Mouse (Mus musculus): ENCODE measurements around the gene Slc17a7.
"Not testable (repeated sequence)": the region's sequence is repeated elsewhere in the genome, so short reads cannot be mapped to it uniquely, and the experiment has no call there.

Gene Slc17a7

DNA sequence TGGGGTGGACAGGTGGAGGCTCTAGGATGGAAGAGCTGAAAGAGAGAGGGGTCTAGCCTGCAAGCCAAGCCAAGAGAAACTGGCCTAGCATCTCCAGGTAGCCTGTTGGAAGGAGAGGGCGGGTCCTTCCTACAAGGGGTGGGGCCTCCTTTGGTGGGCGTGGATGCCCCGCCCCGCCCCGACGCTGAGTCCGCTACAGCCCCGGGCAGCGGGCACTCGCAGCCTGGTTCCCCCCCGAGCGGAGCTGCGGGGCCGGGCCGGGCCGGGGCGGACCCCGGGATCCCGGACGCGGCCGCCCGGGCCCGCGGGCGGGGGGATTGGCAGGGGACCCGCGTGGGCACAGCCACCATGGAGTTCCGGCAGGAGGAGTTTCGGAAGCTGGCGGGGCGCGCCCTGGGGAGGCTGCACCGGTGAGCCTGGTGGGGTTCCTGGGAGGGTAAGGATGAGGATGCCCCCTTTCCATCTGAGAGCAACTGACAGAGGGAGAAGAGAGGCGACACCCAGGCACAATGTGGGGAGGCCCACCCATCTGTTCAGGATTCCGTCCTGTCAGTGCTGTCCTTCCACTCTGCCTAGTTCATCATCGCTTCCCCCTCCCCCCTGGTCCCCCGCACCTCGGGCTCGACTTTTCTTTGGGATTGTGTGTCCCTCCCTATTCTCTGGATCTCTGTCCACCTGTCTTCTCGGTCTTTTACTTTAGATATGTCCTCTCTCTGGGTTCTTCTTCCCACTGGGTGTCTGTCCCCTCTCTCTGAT, at the start of gene Slc17a7:
Gene Slc17a7, plus strand, starts transcription at position 215 of the 756 bp plus-strand sequence.
- DNase-seq (ENCODE audit: low spot score in 2 of 2): peak in 1 of 2 experiments; percentile 60

DNA sequence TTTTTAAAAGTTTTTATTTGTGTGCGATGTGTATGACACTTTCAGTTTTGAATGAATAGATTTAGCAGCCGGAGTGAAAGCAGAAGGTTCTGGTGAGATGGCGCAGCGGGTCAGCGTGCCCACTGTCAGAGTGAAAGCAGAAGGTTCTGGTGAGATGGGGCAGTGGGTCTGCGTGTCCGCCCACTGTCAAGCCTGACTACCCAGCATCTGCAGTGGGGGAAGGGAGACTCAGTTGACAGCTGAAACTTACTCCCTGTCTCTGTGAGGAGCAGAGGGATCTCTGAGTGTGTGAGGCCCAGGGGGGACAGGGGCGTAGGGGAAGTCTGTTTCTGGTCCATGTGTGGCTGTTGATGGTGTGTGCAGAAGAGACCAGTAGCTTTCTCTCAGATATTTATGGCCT, 46.2 kb upstream of the Slc17a7 start:
- DNase-seq (ENCODE audit: low spot score in 2 of 2): no peak

DNA sequence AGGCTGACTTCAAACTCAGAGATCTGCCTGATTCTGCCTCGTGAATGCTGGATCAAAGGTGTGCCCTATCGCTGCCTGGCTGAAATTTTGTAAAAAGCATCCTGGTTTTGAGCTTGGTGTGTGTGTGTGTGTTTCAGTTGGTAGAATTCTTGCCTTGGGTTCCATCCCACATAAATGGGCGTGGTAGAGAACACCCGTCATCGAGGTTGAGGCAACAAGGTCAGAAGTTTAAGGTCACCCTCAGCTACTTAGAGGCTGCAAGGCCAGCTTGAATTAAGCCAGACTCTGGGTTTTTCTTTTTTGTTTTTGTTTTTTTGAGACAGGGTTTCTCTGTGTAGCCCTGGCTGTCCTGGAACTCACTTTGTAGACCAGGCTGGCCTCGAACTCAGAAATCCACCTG, 45.4 kb upstream of the Slc17a7 start:
- DNase-seq (ENCODE audit: low spot score in 2 of 2): no peak

DNA sequence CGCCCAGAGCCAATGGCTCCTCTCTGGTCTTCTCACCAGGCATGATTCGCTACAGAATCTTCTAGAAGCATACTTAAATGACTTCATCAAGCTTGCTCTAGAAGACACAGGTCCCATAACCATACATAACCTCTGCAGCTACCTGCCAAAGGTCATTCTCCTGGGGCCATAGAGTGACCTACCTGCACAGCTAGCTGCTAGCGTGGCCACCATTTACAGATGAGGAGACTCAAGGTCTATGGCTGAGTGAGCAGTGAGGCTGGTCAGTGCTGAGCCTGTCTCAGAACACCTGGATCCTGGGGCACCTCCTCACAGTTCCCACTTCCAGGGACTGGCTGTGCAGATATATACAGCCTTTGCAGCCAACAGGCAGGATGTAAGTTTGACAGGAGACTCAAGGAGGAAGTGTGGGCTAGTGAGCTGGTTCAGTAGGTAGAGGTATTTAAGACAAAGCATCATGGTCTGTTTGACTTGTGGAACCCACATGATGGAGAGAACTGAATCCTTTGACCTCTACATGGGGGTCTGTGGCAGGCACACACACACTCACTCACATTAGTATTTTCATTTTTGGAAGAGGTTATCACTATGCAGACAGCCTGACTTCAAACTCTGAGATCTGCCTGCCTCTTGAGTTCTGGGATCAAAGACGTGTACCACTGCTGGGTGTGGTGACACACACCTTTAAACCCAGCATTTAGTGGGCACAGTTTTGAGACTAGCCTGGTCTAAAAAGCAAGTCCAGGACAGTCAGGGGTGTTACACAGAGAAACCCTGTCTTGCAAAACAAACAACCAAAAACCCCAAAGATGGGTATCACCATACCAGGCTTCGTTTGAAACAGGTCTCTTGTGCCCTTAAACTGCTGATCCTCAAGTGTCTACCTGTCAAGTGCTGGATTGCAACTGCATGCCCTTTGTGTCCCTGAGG, 43.7 kb upstream of the Slc17a7 start:
- DNase-seq (ENCODE audit: low spot score in 2 of 2): no peak

DNA sequence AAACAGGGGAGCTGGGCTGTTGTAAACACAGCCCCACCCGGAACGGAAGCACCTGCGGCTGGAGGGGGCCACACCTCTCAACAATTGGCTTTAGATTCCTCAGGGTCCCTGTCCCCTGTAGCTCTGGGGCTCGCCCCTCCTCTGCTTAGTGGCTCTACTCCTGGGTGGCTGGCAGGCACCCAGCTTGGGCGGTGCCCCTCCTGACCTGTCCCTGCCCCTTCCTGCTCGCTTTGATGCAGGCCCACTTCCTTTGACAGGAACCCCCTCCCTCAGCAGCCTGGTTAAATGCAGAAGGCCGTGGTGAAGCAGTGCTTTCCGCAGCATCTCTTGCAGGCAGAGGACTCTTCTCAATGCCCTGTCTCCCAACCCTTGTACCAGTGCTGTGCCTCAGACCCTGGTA, 42.3 kb upstream of the Slc17a7 start:
- no peak for DNase-seq (ENCODE audit: low spot score in 2 of 2)

DNA sequence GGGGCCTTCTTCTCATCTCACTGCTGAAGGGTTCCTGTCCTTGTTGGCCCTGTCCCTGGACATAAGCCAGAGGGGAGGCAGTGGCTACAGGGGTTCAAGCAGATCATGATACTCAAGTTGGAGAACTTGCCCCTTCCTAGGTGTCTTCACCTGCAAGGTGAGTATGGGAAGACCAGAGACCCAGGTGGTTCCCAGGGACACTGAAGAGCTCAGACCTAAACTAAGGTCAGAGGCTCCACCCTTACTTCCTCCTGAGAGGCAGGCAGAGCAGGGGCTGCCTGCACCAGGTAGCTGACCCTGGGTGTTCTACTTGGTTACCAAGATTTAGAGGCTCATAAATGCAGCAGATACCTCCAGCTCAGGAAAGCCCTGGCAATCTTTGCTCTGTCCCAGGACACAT, 41.8 kb upstream of the Slc17a7 start:
- no peak for DNase-seq (ENCODE audit: low spot score in 2 of 2)

DNA sequence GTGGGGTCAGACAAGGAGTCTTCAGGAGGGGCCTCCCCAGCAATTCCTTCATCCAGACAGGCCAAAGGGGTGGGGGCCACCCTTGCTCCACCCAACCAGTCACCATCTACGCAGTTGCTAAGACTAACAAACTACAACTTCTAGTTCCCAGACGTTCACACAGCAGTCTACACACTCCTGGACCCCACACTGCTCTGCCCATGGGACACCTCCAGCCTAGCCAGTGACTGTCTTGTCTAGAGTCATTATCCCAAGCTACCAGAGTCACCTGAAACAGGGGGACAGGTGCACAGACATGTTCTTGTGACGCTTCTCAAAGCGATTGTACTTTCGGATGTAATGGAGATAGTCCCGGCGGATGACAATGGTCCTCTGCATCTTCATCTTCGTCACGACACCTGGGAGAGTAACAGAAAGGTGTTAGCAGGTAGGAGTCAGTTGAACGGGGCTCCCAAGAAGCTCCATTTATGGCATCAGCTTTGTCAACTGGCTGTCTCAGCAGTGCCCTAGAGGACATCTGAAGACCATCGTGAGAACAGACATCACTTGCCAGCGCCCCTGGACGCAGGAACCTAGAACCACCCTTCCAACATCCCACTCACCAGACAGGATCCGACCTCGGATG, 41.1 kb upstream of the Slc17a7 start:
- no peak for DNase-seq (ENCODE audit: low spot score in 2 of 2)

DNA sequence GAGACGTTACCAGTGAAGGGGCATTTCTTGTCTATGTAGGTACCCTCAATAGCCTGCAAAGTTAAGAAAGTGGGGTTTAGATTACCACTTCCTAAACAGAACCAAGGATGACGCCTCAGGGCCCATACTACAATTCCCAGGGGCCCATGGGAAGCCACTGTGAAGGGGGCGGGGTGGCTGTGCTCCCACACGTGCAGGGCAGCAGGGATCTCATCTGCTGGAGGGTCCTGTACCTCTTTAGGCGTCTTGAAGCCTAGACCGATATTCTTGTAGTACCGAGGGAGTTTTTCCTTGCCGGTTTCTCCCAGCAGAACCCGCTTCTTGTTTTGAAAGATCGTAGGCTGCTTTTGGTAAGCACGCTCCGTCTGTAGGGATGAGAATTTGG, 40.6 kb upstream of the Slc17a7 start:
- no peak for DNase-seq (ENCODE audit: low spot score in 2 of 2)

DNA sequence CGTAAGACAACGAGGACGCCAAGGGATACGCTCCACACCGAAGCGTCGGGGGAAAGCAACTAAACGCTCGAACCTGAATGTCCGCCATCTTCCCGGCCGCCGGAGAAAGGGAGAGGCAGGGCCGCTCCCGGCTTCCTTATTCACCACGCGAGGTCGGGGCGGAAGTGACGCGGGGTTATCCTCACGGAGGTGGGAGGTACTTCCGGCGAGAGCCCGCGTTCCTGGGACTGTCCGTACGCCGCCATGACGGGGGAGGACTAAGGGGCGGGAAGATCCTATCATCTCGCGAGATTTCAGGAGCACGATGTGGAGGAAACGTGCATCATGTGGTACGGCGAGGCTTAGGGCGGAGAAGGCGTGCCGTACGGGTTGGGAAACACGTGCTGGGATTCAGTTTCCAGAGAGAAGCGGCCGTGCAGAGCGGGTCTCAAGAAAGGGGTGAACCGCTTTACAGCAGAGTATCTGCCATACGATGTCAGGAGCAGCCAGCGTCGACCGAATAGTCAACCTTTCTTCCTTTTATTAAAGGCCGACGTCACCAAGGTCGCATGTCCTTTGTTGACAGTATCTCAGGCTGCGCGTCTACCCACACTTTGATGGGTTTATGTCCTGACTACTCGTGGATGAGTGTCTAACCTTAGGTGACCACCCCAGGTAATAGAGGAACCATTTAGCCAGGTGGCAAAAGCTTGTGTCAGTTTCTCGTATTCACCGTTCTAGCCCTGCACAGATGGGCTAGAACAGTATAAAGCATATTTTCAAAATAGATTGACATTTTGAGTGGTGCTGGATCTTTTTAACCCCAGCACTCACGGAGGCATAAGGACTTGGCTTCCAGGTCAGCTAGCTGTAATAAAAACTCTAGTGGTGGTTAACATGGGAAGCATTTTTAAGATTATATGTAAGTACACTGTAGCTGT, 39.3 kb upstream of the Slc17a7 start, which contains the start of gene Rps11:
Gene Rps11, minus strand, starts transcription at position 216 of the 920 bp plus-strand sequence.
- peak; percentile 98 for DNase-seq (ENCODE audit: low spot score in 2 of 2)

DNA sequence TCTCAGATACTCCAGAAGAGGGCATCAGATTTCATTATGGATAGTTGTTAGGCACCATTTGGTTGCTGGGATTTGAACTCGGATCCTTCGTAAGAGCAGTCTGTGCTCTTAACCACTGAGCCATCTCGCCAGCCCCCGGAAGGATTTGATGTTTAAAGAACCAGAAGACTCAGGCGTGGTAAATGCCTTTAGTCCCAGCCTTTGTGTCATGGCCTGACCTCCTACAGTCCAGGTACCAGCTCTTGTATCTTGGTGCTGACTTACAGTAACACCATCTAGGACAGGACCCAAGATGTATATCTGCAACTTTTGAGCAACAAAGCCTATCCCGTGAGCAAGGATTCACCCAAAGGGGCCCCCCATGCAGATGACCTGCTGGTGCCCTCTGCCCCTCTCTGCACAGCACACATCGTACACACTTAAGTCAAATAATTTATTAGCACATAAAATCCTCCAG, 38.6 kb upstream of the Slc17a7 start:
- no peak for DNase-seq (ENCODE audit: low spot score in 2 of 2)

DNA sequence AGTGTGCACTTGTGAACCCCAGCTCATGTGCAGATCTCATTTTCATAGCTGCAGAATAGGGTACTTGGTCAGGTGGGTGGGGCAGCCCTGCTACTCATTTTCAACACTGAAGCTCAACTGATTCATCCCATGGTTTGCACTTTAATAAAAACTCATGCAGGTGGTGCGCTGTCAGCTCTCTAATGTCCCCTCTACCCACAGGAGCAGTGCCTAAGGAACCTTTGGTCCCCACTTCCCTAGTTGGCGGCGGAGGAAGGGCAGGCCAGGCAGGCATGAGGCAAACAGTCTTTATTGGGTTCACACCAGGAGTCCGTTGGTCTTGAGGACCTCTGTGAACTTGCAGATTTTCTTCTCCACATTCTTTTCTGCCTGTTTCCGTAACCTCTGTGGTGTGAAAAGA, 38.1 kb upstream of the Slc17a7 start:
- not testable (repeated sequence) for DNase-seq (ENCODE audit: low spot score in 2 of 2)

DNA sequence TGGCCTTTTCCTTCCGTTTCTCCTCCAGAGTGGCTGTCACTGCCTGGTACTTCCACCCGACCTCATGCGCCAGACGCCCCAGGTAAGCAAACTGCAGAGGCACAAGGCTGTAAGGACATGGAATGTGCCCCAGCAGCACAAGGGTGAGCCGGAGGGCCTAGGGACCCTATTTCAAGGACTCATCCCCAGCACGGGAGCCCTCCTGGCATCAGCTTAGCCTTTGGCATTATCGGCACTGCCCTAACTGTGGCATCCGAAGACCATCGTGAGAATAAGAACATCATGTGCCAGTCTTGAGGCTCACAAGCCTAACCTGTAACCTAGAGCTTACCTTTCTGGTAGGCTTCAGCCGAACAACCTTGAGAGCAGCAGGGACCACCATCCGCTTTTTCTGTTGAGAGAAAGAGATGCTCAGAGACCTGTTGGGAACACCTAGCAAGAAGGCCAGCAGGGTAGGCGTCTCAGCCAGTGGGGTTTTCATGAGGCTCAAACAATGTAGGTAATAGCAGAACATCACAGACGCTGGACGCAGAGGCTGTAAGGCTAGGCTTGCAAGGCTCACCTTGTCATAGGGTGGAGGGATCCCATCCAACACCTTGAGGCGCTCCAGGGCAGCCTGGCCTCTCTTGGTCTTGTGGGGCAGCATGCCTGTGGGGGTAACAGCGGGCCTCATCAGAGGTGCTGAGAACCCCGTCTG, 37.5 kb upstream of the Slc17a7 start:
- no peak for DNase-seq (ENCODE audit: low spot score in 2 of 2)

DNA sequence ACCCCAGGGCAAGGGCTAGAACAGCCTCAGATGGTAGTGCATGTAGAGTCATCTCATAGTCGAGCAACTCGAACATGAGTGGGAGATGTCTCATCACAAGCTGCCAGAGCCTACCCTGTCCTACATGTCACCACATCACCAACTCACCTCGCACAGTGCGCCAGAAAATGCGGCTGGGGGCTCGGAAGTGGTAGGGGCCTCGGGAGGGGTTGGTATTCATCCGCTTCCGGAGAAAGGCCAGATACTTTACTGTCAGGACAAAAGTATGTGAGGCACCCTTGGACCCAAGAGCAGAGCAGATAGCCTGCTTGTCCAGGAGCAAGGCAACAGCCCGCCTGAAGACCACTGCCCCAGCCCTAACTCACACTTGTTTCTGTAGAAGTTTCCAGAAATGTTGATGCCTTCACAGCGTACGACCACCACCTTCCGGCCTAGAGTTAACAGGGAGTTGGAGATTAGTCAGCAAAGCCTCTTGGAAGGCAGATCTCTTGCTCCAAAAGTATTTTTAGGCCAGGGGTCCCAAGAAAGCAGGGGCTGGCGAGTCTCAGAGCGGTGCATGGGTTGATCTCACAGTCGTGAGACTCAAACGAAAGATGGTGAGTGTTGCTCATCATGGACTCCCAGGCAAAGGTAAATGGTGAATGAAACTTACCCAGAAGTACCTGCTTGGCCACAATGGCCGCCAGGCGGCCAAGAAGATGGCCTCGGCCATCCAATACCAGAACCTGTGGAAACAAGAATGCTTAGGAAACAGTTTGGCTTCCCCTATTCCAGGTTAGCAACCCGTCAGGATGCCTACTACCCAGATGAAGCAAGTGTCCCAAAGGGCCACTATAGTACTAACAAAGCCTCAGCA, 36.7 kb upstream of the Slc17a7 start:
- no peak for DNase-seq (ENCODE audit: low spot score in 2 of 2)

DNA sequence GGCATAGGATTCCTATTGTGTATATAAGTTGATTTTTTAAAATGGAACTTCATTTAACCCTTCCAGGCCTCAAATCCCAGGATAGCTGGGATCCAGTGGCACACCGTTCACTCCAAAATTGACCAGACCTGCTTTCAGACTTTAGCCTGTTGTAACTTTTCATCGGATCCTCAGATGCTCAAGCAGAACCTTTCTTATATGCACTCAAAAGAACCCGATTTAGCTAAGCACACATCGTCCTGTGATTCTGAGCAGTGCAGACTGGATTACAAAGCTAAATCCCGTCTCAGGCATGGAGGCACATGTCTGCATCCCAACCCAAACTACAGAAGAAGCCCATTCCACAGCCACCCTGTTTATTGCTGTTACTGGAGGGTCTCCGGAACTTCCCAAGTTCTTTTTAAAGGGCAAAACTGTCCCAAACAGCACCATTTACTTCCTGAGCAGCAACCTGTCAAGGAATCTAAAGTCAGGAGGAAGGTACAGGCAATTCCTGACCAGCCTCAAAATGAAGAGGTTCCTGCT, 36.0 kb upstream of the Slc17a7 start:
- no peak for DNase-seq (ENCODE audit: low spot score in 2 of 2)

DNA sequence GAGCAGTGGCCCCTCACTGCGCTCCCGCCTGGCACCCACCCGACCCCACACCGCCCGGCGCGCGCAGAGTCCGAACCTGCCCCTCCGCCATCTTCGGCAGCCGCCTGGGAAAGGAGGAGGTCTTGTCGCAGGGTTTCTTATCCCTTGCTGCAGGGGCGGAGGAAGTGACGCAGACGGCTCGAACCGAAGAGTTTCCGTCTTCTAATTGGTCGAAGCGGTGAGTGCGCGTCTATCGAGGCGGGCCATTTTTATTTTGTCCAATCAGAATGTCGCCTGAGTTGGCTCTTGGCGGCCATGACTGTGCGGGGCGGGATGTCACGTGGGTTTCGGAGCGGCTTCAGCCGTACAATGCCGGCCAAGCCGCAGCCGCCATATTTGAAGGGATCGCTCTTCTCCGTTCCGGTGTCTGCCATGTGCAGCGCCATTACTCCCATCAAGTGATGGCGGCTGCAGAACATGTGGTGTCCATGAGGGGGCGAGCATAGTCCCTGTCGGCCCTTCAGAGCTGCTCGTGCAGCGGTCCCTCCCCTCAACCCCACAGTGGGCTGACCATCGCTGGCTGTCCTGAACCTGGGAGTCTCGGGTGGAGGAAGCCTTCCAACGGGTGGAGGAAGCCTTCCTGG, 35.0 kb upstream of the Slc17a7 start, which contains the start of gene Rpl13a:
Gene Rpl13a, minus strand, starts transcription at position 138 of the 623 bp plus-strand sequence.
- peak; percentile 99 for DNase-seq (ENCODE audit: low spot score in 2 of 2)

DNA sequence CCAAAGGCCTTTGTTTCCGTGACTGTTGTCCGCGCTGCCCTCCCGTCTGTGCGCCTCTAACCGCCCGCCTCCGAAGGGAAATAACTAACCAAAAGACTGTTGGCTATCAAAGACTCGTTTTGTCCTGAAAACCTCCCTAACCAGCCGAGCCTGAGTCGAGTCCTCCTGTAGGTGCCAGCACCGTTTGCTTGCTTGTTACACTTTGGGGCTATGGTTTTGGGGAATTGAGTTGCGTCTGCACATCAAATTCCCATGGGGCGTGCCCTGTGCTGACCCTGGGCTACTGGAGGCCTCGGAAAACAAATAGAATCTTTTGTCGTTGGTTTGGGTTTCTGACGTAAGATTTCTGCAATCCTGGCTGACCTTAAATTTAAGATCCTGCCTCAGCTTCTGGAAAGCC, 34.4 kb upstream of the Slc17a7 start:
- peak in 1 of 2 experiments; percentile 34 for DNase-seq (ENCODE audit: low spot score in 2 of 2)

DNA sequence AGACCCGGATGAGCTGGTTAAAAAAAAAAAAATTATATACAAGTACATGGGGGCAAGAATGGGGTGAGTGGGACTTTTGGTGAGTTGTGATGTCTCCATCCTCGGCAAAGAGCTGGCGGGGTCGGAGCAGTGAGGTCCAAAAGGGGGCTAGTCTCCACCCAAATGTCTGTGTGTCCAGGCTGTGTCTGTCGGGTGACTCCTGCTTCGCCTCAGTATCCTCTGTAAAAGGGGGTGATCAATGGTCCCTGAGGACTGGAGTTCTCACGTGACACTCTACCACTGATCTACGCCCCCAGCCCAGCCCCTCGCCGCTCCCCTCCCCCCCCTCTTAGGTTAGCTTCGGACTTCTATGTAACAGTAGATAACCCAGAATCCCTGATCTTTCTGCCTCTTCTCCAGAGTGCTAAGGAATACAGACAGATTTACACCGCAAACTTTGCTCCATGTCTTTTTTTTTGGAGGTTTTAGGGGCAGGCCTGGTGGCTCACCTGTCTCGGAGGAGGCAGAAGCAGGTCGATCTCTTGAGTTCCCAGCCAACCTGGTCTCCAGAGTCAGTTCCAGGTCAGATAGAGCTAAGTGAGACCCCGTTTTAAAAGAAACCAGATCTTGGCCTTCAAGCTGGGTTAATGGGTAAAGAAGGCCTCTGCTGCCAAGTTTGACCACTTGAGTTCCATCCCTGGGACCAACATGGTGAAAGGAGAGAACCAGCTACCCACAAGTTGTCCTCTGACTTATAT, 33.8 kb upstream of the Slc17a7 start:
- DNase-seq (ENCODE audit: low spot score in 2 of 2): no peak

DNA sequence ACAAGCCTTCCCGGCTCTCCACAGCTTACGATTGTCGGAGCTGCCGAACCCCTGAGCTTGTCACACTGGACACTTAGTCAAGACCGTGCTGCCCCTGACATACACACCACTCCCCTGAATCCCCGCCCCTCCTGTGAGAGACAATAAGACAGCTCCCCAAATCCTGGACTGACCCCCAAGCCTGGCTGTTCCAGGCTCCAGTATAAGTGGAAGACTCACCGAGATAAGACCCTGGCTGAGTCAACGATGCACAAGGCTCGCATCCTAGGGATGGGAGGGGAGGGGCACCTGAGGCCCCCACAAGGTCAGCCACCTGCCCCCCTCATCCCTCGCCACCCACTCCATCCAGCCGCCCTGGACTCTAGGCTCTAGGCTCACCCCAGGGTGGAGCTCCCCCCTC, 31.9 kb upstream of the Slc17a7 start:
- no peak for DNase-seq (ENCODE audit: low spot score in 2 of 2)
